Mouse (Mus musculus) stomach, embryonic 16.5 days (tissue): ENCODE data around the gene Bysl. TPM values are rescaled to one million over a fixed set of nuclear protein-coding genes. Genes with fewer than 3 reads are reported as not detected.
"Not testable (repeated sequence)": the region's sequence is repeated elsewhere in the genome, so short reads cannot be mapped to it uniquely, and the experiment has no call there.

ENCODE experiments used
- ATAC-seq: fragments of 200-750 bp; cut with Nextera tagmentation; 2 replicates; pipeline ENCODE4 v1.8.0; 2017; ENCODE audit warnings: moderate number of reproducible peaks, moderate TSS enrichment; ENCODE audit not compliant: insufficient read depth, low FRiP score
- H3K27ac ChIP-seq: fragments of 300-500 bp; sonication (generic); 2 replicates; pipeline ENCODE4 v1.5.1; 2014; ENCODE audit warnings: low read length
- H3K27me3 ChIP-seq: fragments of 300-500 bp; sonication (generic); 2 replicates; pipeline ENCODE4 v1.6.1; 2014; ENCODE audit warnings: low read length, control low read depth, mixed read lengths; ENCODE audit not compliant: control insufficient read depth, insufficient read depth
- H3K36me3 ChIP-seq: fragments of 300-500 bp; sonication (generic); 2 replicates; pipeline ENCODE4 v1.6.1; 2014; ENCODE audit warnings: low read length; ENCODE audit not compliant: control insufficient read depth, insufficient read depth
- H3K4me1 ChIP-seq: fragments of 300-500 bp; sonication (generic); 2 replicates; pipeline ENCODE4 v1.6.1; 2014; ENCODE audit warnings: low read length, control low read depth, mixed read lengths; ENCODE audit not compliant: control insufficient read depth, insufficient read depth
- H3K4me2 ChIP-seq: fragments of 300-500 bp; sonication (generic); 2 replicates; pipeline ENCODE4 v1.6.1; 2014; ENCODE audit warnings: low read depth, low read length, mixed read lengths
- H3K4me3 ChIP-seq: fragments of 300-500 bp; sonication (generic); replicated peaks from 2 replicates; pipeline ENCODE4 v1.5.1; 2014; ENCODE audit warnings: mild to moderate bottlenecking, low read length
- H3K9ac ChIP-seq: fragments of 300-500 bp; sonication (generic); 2 replicates; pipeline ENCODE4 v1.6.1; 2014; ENCODE audit warnings: low read length
- H3K9me3 ChIP-seq: fragments of 300-500 bp; sonication (generic); replicated peaks from 2 replicates; pipeline ENCODE4 v1.6.1; 2016; ENCODE audit warnings: low read length, control low read depth; ENCODE audit not compliant: control insufficient read depth
- WGBS: fragments of 180-500 bp; shearing (Covaris S2); extraction: QIAGEN DNeasy Blood & Tissue Kit; methylation state at CpG from one replicate; pipeline ENCODE4 v1.1.7; 2014; 5-methylcytosine and 5-hydroxymethylcytosine counted together
- polyA plus RNA-seq: library from polyadenylated mRNA; unstranded; fragments of >200 nt; fragmentation: Nextera tagmentation; extraction: Ambion mirVana; gene quantifications from 2 replicates; pipeline ENCODE4 v1.2.1, GENCODE M21; 2015

The Bysl gene
- polyA plus RNA-seq = 21.0 and 22.1 TPM in 2 replicates

DNA sequence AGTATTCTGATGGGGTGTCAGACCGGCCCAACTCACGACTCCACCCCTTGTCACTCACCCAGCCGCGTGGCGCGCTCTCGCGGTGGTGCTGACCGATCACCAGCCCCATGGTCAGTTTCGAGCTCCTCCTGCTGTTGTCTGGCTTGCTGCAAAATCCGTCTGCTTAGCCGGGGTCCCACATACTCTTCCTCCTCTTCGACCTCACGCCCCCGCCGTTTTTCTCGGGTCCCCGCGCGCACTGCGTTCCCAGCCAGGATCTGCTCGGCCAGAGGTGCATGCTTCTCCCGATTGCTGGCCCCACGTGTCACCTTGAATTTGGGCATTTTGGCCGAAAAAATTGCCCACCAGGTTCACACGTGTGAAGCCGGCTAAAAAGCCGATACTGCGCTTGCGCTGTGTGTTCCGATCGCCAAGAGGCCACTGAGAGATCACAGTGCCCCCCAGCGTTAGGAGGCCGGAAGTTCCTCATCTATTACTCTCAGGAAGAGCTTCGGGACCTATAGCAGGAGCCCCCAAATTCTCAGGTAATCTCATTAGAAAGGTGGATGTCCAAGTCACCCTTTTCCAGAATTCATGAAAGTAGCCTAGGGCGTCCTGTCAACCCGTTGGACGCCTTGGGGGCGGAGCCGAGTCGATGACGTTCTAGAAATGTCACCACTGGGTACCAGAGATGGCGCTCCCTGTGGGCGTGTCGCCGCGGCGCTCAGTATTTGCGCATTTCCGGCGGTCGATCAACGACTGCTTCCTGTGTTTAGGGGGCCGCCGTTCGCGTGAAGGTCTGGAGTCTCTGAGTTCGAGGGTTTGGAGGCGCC, at the start of gene Bysl, which contains the start of the genes Med20 and Gm20517:
Bysl (minus strand) TSS at position 644 of the 812 bp plus-strand sequence.
Med20 (plus strand) TSS at position 734 of the 812 bp plus-strand sequence.
Gm20517 (plus strand) TSS at position 741 of the 812 bp plus-strand sequence.
- no peaks in the 10 kb centered on the region for H3K9me3 ChIP-seq
- peak within 1 kb of the TSS; percentile 87 for H3K4me2 ChIP-seq
- ATAC-seq = peak; percentile 95
- H3K4me3 ChIP-seq = peak within 1 kb of the TSS; percentile 90
- no peaks in the 10 kb centered on the region for H3K36me3 ChIP-seq
- H3K27ac ChIP-seq = peak within 1 kb of the TSS; percentile 80
- peak within 1 kb of the TSS; percentile 85 for H3K9ac ChIP-seq
- H3K27me3 ChIP-seq = no peaks in the 10 kb centered on the region
- under 1% methylated on average over 59 of the region's 59 CpGs for WGBS
- peaks cover 17% of the 10 kb centered on the region for H3K4me1 ChIP-seq

DNA sequence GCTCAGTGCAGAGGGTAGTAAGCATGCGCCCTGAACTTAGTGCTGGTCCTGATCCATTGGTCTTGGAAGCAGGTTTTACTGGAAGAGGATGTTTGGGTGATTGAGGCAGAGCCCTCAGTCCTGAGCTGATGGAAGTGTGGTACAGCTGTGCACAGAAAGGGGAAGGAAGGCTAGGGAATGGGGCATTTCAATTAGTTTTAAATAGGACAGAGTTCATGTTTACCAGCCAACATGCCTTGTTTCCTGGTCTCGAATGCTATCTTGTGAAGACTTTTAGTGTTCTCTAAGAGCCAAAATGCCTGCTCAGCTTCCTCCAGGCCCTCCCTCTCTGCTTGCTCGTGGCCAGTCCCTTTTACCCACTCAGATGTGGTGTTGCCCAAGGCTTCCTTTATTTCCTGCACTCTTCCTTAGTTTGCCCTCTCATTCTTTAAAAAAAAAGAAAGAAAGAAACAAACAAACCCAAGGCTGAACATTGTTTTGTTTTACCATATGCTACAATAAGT, 47.5 kb upstream of the Bysl start:
- ATAC-seq = no peak
- Histone ChIP-seq H3K4me1 (no peaks in the 10 kb centered on the region), H3K9me3 (no peaks in the 10 kb centered on the region), H3K36me3 (no peaks in the 10 kb centered on the region), H3K4me2 (no peak overlapping the region), H3K27ac (no peak overlapping the region), H3K27me3 (no peaks in the 10 kb centered on the region), H3K4me3 (no peak overlapping the region), H3K9ac (no peak overlapping the region)
- 75% methylated on average over 3 of the region's 3 CpGs for WGBS

DNA sequence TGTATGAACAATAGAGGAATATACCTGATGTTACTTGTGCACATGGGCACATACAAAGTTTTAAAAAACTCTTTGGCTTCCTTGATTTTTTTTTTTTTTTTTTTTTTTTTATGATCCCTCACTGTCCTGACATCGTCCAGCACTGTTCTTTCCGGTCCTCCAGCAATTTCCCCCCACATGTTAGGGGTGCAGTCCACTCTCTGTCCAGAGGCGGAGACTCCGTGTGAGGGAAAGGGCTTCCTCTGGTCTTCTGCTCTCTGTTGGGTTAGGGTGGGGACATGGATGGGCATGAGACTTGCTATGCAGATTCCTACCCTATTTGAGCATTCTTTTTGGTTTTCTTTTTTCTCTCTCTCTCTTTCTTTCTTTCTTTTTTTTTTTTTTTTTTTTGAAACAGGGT, 46.6 kb upstream of the Bysl start:
- Histone ChIP-seq H3K36me3 (no peaks in the 10 kb centered on the region), H3K4me1 (no peaks in the 10 kb centered on the region), H3K9ac (no peak overlapping the region), H3K4me3 (no peak overlapping the region), H3K4me2 (no peak overlapping the region), H3K9me3 (no peaks in the 10 kb centered on the region), H3K27ac (no peak overlapping the region), H3K27me3 (no peaks in the 10 kb centered on the region)
- no peak for ATAC-seq
- 84% methylated on average over 4 of the region's 4 CpGs for WGBS

DNA sequence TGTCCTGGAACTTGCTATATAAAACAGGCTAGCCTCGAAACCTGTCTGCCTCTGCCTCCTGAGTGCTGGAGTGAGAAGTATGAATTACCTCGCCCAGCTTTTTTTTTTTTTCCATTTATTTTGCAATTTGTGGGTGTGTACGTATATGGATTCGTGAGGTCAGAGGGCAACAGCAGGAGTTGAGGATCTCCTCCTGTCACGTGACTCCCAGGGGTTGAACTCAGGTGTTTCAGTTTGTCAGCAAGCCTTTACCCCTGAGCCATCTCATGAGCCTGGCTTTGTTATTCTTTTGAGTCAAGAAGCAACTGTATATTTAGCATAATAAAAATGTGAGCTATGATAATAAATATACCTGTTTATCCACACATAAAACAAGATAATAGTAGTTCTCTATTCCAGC, 44.4 kb upstream of the Bysl start:
- Histone ChIP-seq H3K4me2 (no peak overlapping the region), H3K27ac (no peak overlapping the region), H3K27me3 (no peaks in the 10 kb centered on the region), H3K4me3 (no peak overlapping the region), H3K9ac (no peak overlapping the region), H3K9me3 (no peaks in the 10 kb centered on the region), H3K4me1 (no peaks in the 10 kb centered on the region), H3K36me3 (no peaks in the 10 kb centered on the region)
- 70% methylated on average over 5 of the region's 5 CpGs for WGBS
- ATAC-seq = no peak

DNA sequence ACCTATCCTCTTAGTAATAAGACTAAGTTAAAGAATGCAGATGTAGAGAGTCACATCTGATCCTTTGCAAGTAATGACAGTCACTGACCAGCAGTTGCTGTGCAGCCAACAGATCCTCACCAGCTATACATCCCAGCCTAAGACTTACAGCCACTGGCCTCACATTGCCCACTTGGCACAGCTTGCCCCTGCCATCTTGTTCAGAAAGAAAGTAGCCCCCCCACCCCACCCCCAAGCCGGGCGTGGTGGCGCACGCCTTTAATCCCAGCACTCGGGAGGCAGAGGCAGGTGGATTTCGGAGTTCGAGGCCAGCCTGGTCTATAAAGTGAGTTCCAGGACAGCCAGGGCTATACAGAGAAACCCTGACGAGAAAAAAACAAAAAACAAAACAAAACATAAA, 43.1 kb upstream of the Bysl start:
- not testable (repeated sequence) for H3K36me3 ChIP-seq, ATAC-seq, H3K9me3 ChIP-seq, H3K27me3 ChIP-seq, H3K9ac ChIP-seq, H3K27ac ChIP-seq, H3K4me2 ChIP-seq, H3K4me3 ChIP-seq, H3K4me1 ChIP-seq
- 91% methylated on average over 8 of the region's 8 CpGs for WGBS

DNA sequence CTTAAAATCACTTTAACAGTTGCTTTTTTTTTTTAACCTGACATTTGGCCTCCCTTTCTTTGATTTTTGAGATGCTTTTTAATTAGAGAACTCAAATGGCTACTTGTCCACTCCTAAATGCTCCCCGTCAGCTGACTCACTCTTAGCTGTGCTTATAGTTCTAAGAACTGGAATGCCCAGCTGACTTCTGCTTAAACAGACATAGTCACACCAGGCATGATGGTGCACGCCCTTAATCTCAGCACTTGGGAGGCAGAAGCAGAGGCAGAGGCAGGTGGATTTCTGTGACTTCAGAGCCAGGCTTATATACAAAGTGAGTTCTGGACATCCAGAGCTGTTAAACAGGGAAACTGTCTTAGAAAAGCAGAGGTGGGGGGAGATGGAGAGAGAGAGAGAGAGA, 40.7 kb upstream of the Bysl start:
- no peak overlapping the region for H3K9ac ChIP-seq
- H3K27ac ChIP-seq = no peak overlapping the region
- no peaks in the 10 kb centered on the region for H3K9me3 ChIP-seq
- WGBS = 78% methylated on average over 2 of the region's 2 CpGs
- no peaks in the 10 kb centered on the region for H3K4me1 ChIP-seq
- no peaks in the 10 kb centered on the region for H3K27me3 ChIP-seq
- no peak overlapping the region for H3K4me3 ChIP-seq
- no peaks in the 10 kb centered on the region for H3K36me3 ChIP-seq
- no peak for ATAC-seq
- H3K4me2 ChIP-seq = no peak overlapping the region

DNA sequence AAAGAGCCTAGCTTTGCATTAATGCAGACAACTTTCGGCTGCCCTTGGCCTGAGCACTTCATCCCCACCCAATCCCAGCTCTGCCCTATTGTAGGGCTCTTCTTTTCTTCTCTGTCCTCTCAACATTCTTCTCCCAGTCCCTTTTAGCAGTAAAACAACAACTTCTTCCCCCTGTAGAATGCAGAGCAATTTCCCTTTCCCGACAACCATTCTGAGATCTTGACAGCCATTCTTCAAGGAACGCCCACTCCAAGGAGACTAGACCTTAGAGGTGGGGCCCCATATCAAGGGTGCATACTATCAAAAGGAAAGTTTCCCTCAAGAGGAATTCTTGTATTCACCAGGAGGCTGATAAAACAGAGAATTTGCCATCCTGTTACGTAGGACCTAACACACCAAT, 37.7 kb upstream of the Bysl start:
- Histone ChIP-seq H3K9ac (no peak overlapping the region), H3K4me1 (no peaks in the 10 kb centered on the region), H3K4me3 (no peak overlapping the region), H3K36me3 (no peaks in the 10 kb centered on the region), H3K27me3 (no peaks in the 10 kb centered on the region), H3K9me3 (no peaks in the 10 kb centered on the region), H3K4me2 (no peak overlapping the region), H3K27ac (no peak overlapping the region)
- WGBS = 61% methylated on average over 4 of the region's 4 CpGs
- no peak for ATAC-seq

DNA sequence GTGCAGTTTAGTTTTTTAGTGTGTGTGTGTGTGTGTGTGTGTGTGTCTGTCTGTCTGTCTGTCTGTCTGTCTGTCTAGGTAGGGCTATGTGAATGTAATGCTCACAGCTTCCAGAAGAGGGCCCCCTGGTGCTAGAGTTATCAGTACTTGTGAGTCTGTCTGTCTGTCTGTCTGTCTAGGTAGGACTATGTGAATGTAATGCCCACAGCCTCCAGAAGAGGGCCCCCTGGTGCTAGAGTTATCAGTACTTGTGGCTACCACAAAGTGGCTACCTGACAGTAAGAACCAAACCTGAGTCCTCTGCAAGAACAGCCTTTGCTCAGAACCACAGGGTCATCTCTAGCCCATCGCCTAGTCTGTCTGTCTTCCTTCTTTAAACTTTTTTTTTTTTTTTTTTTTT, 35.4 kb upstream of the Bysl start:
- Histone ChIP-seq H3K4me3 (no peak overlapping the region), H3K4me1 (no peaks in the 10 kb centered on the region), H3K9ac (no peak overlapping the region), H3K27me3 (no peaks in the 10 kb centered on the region), H3K9me3 (no peaks in the 10 kb centered on the region), H3K27ac (no peak overlapping the region), H3K4me2 (no peak overlapping the region), H3K36me3 (no peaks in the 10 kb centered on the region)
- no peak for ATAC-seq
- 89% methylated on average over 1 of the region's 1 CpGs for WGBS

DNA sequence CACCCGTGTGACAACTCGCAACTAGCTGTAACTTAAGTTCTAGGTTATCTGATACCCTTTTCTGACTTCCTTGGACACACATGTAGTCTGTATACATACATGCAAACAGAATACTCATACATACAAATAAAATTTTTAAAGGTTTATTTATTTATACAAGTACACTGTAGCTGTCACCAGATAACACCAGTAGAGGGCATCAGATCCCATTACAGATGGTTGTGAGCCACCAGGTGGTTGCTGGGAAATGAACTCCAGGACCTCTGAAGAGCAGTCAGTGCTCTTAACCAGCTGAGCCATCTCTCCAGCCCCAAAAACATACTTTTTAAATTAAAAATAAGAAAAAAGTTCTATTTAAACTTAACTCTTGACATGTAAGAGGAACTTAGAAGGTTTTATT, 31.7 kb upstream of the Bysl start:
- Histone ChIP-seq H3K4me2 (no peak overlapping the region), H3K36me3 (no peaks in the 10 kb centered on the region), H3K9ac (no peak overlapping the region), H3K27me3 (no peaks in the 10 kb centered on the region), H3K4me3 (no peak overlapping the region), H3K27ac (no peak overlapping the region), H3K4me1 (no peaks in the 10 kb centered on the region), H3K9me3 (no peaks in the 10 kb centered on the region)
- 81% methylated on average over 2 of the region's 2 CpGs for WGBS
- ATAC-seq = no peak
